Mouse (Mus musculus) myocyte (in vitro differentiated cells): ENCODE data around the gene Akt1.

Experiments used
- MYOD1 ChIP-seq, 3 experiments: IDR thresholded peaks; one replicate each; pipeline ENCODE4 v1.6.1; 2011; ENCODE audit warnings: control low read depth in 2 of 3, low read depth in 2 of 3, mild to moderate bottlenecking in 2 of 3, moderate library complexity in 1 of 3; ENCODE audit not compliant: insufficient read length in 2 of 3, control insufficient read depth in 1 of 3
- POLR2AphosphoS2 ChIP-seq: IDR thresholded peaks from one replicate; pipeline ENCODE4 v1.6.1; 2011; ENCODE audit warnings: low read depth, control low read depth; ENCODE audit not compliant: insufficient read length
- TCF3 ChIP-seq: IDR thresholded peaks from one replicate; pipeline ENCODE4 v1.6.1; 2011; ENCODE audit warnings: low read depth, control low read depth; ENCODE audit not compliant: insufficient read length
- USF1 ChIP-seq: IDR thresholded peaks from one replicate; pipeline ENCODE4 v1.6.1; 2011; ENCODE audit warnings: low read depth, mild to moderate bottlenecking, control low read depth, moderate library complexity

GRCm38 (mm10) chr12:112702374-112703320, 28.0 kb upstream of the Akt1 start:
- TF ChIP-seq USF1 = no peak
- no peak for TF ChIP-seq TCF3
- TF ChIP-seq MYOD1 (IDR thresholded peaks at IDR 0.05; ENCODE audit: control insufficient read depth in 1 of 3, insufficient read length in 2 of 3, low read depth in 2 of 3) = peak; percentile 8 to 66 (median 17)
- no peak for TF ChIP-seq POLR2AphosphoS2
